Mouse (Mus musculus) cerebellum, adult 2 months (tissue): ENCODE measurements around the gene Mfsd5.
A peak's percentile ranks its signal among the peaks of the same experiment; 100 is the strongest.

ENCODE experiments used
- CTCF ChIP-seq: fragments of 200-500 bp; IDR thresholded peaks from 2 replicates; pipeline ENCODE4 v1.5.1; 2011; ENCODE audit warnings: low read depth, mild to moderate bottlenecking, control low read depth, low read length, moderate library complexity, borderline replicate concordance; ENCODE audit not compliant: insufficient read depth
- POLR2A ChIP-seq: fragments of 200-500 bp; IDR thresholded peaks from 2 replicates; pipeline ENCODE4 v1.6.1; 2011; ENCODE audit warnings: low read length, control low read depth, borderline replicate concordance; ENCODE audit not compliant: insufficient read depth

- peak; percentile 61 for TF ChIP-seq POLR2A
- TF ChIP-seq CTCF = no peak; the same call in 1 of the 2 replicates
These were observed 46.8 kb downstream of the Mfsd5 start, which contains the start of gene Pfdn5 for GRCm38 (mm10) chr15:102326022-102326576.
